Mouse (Mus musculus): ENCODE data around the gene Epb41l1. TPM values are rescaled to one million over a fixed set of nuclear protein-coding genes. Genes with fewer than 3 reads are reported as not detected.
A peak's percentile ranks its signal among the peaks of the same experiment; 100 is the strongest.

The Epb41l1 gene
- polyA plus RNA-seq, 1 experiment from 2014 or later, result 2.1 TPM

DNA sequence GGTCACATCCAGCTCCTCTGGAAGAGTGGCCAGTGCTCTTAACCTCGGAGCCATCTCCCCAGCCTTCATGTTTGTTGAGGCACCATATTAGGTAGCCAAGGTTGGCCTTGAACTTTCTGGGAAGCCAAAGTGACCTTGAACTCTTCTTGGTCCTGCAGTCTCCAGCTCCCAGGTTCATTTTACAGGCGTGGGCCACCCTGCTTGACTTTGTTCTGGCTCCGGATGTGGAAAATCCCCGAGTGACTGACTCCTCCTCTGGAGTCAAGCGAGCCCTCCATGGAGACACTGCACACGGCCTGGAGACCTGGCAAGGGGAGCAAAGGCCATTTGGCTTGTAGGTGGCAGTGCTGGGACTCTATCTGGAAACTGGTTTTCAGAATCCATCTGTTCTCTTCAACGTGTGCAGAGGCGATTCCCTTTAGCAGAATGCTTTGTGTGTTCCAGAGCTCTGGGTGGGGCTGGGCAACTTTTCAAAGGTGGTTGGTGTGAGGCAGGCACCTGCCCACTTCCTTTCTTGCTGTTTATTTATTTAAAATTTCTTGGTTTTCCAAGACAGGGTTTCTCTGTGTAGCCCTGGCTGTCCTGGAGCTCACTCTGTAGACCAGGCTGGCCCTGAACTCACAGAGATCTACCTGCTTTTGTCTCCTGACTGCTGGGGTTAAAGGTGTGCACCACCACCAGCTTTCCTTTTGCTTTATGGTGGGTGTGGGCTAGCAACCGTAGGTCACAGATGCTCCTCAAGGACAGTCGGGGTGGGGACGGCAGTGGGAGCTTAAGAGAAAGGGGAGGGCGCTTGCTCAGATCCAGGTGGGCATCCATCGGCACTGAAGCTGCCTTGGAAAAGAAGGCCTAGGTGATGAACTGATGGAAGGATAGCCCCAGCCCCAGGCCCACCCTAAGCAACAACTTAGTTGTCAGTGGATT is 30.8 kb downstream of the Epb41l1 start:
- Histone ChIP-seq H3K4me1 (replicated peaks; ENCODE audit: control insufficient read depth, insufficient read depth, low read length) (peaks cover 11% of the 10 kb centered on the region), H3K9me3 (ENCODE audit: control insufficient read depth, low read length) (no peaks in the 10 kb centered on the region), H3K9ac (ENCODE audit: low read length) (no peak overlapping the region), H3K4me2 (ENCODE audit: low read depth, low read length) (no peak overlapping the region), H3K36me3 (ENCODE audit: control insufficient read depth, insufficient read depth, low read length) (no peaks in the 10 kb centered on the region), H3K27ac (ENCODE audit: low read length) (no peak overlapping the region), H3K27me3 (ENCODE audit: control insufficient read depth, insufficient read depth, low read depth, low read length) (no peaks in the 10 kb centered on the region), H3K4me3 (ENCODE audit: low read length) (no peak overlapping the region)
- no peak for ATAC-seq (ENCODE audit: low read depth)
- WGBS, result 78% methylated on average over 13 of the region's 13 CpGs

DNA sequence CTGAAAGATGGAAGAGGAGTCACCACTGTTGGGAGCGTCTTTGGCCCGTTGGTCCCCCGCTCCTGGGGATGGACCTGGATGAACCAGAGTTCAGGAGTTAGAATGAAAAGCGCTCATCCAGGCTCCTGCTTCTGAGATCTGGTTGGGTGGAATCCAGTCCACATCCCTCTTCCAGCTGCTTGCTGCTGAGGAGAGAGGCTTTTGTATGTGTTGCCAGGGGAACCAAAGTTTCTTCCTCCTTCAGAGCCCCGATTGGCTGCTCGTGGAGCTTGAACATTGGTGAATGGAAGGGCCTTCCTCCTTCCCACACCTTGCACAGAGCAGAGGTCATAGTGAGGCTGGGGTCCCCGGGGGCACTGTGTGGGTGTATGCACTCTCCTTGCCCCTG is 31.4 kb downstream of the Epb41l1 start:
- Histone ChIP-seq H3K4me1 (replicated peaks; ENCODE audit: control insufficient read depth, insufficient read depth, low read length) (peaks cover 5% of the 10 kb centered on the region), H3K27ac (ENCODE audit: low read length) (no peak overlapping the region), H3K27me3 (ENCODE audit: control insufficient read depth, insufficient read depth, low read depth, low read length) (no peaks in the 10 kb centered on the region), H3K4me3 (ENCODE audit: low read length) (no peak overlapping the region), H3K9me3 (ENCODE audit: control insufficient read depth, low read length) (no peaks in the 10 kb centered on the region), H3K4me2 (ENCODE audit: low read depth, low read length) (no peak overlapping the region), H3K36me3 (ENCODE audit: control insufficient read depth, insufficient read depth, low read length) (no peaks in the 10 kb centered on the region), H3K9ac (ENCODE audit: low read length) (no peak overlapping the region)
- WGBS, result 72% methylated on average over 7 of the region's 7 CpGs
- ATAC-seq (ENCODE audit: low read depth), result no peak

DNA sequence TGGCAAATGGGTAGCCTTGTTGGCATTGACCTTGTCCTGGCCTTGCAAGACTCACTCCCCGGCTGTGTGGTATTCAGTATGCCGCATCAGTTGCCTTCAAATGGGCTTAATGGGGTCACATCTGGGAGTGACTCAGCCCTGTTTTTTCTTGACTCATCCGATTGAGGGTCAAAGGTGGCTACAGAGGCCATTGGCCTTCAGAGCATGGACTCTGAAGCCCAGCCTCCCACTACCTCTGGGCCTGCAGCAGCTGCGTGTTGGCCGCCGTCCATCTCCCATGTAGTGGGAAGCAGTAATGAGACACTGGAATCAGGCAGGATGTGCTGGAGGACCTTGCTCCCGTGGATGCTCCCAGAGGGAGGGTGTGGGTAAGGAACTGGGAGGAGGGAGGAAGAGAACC is 33.1 kb downstream of the Epb41l1 start:
- Histone ChIP-seq H3K27me3 (ENCODE audit: control insufficient read depth, insufficient read depth, low read depth, low read length) (no peaks in the 10 kb centered on the region), H3K9ac (ENCODE audit: low read length) (no peak overlapping the region), H3K4me1 (replicated peaks; ENCODE audit: control insufficient read depth, insufficient read depth, low read length) (no peaks in the 10 kb centered on the region), H3K9me3 (ENCODE audit: control insufficient read depth, low read length) (no peaks in the 10 kb centered on the region), H3K27ac (ENCODE audit: low read length) (no peak overlapping the region), H3K4me3 (ENCODE audit: low read length) (no peak overlapping the region), H3K36me3 (ENCODE audit: control insufficient read depth, insufficient read depth, low read length) (no peaks in the 10 kb centered on the region), H3K4me2 (ENCODE audit: low read depth, low read length) (no peak overlapping the region)
- no peak for ATAC-seq (ENCODE audit: low read depth)
- WGBS, result 59% methylated on average over 7 of the region's 7 CpGs

DNA sequence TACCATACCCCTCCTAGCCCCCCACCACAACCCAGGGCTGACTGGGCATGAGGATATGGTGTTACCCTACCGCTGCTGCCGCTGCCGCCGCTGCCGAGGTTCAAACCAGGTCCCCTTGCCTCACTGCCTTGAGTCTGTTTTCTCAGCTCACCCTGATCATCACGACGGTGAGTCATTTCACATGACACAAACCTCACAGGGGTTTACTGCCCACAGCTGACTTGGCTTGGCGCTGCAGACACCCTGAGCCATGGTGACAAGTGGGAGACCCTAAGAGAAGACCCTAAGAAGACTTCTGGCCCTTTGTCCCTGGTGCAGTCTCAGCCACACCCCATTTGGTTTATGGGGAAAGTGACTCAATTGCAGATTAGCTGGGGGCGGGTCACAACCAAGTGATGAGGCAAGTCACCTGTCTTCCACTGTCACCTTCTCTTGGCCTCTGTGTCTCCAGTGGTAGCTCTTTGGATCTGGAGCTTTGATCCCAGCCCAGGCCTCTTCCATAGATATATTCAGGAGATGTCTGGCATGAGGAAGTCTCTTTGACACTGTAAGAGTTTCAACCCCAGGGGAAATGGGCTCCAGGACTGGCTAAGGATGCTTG is 34.9 kb downstream of the Epb41l1 start:
- Histone ChIP-seq H3K36me3 (ENCODE audit: control insufficient read depth, insufficient read depth, low read length) (no peaks in the 10 kb centered on the region), H3K9ac (ENCODE audit: low read length) (no peak overlapping the region), H3K9me3 (ENCODE audit: control insufficient read depth, low read length) (no peaks in the 10 kb centered on the region), H3K4me1 (replicated peaks; ENCODE audit: control insufficient read depth, insufficient read depth, low read length) (no peaks in the 10 kb centered on the region; the same call in 1 of the 2 replicates), H3K27me3 (ENCODE audit: control insufficient read depth, insufficient read depth, low read depth, low read length) (no peaks in the 10 kb centered on the region), H3K4me2 (ENCODE audit: low read depth, low read length) (no peak overlapping the region), H3K4me3 (ENCODE audit: low read length) (no peak overlapping the region), H3K27ac (ENCODE audit: low read length) (no peak overlapping the region)
- no peak for ATAC-seq (ENCODE audit: low read depth)
- WGBS, result 86% methylated on average over 9 of the region's 9 CpGs

DNA sequence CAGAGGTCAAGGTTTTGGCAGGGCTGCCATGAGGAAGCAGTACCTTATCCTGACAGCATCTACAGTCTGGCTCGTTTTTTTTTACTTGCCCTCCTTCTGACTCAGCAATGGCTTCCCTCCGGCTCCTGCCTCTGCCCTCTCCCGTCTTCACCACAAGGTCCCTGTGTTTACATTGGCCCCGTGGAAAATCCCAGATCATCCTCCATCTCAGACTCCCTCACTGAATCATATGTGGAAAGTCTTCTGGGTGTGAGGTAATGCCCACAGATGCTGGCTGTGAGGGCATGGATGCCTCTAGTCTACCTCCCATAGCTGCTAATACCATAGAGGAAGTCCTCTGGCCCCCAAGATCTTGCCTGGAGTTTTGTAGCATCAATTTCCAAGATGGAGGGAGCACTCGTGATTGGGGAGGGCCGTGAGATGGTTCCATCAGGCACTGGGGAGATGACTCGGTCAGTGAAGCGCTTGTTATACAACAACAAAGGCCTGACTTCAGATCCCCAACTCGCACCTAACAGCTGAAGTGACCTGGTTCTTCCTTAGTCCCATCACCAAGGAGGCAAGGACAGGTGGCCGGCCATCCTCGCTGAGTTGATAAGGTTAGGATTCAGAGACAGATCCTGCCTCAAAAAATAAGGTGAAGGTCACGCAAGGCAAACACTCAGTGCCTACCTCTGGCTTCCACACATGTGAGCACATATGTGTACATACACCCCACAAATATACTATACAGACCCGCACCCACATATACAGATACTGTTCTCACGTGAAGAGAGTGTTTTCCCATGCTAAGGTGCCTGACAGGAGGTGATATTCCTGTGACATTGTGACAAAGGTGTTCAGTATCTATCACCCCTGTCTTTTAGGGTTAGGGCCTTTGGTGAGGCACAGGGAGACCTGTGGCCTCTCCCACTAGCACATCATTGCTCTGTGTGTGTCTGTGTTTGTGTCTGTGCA is 36.0 kb downstream of the Epb41l1 start:
- H3K4me1 ChIP-seq (replicated peaks; ENCODE audit: control insufficient read depth, insufficient read depth, low read length), result no peaks in the 10 kb centered on the region; the same call in 1 of the 2 replicates
- H3K36me3 ChIP-seq (ENCODE audit: control insufficient read depth, insufficient read depth, low read length), result no peaks in the 10 kb centered on the region
- no peaks in the 10 kb centered on the region for H3K27me3 ChIP-seq (ENCODE audit: control insufficient read depth, insufficient read depth, low read depth, low read length)
- no peak overlapping the region for H3K27ac ChIP-seq (ENCODE audit: low read length)
- no peak overlapping the region for H3K9ac ChIP-seq (ENCODE audit: low read length)
- 62% methylated on average over 14 of the region's 14 CpGs for WGBS
- no peaks in the 10 kb centered on the region for H3K9me3 ChIP-seq (ENCODE audit: control insufficient read depth, low read length)
- no peak for ATAC-seq (ENCODE audit: low read depth)
- no peak overlapping the region for H3K4me3 ChIP-seq (ENCODE audit: low read length)
- H3K4me2 ChIP-seq (ENCODE audit: low read depth, low read length), result no peak overlapping the region

DNA sequence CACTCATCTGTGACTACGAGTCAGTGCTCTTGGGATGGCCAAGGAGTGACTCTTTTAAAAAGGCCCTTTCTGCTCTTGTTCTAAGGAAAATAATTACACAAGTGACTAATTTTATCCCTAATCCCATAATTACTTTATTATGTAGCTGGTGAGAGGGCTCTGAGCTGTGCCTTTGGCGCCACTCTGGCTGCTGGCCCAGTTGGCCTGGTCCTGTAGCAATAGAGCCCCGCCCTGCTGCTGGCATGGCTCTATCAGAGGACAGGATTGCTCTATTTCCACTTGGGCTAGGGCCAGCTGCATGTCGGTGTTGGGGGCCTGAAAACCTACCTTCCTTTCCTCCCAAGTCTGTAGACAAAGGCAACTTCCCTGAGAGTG is 36.6 kb downstream of the Epb41l1 start:
- H3K4me1 ChIP-seq (replicated peaks; ENCODE audit: control insufficient read depth, insufficient read depth, low read length), result no peaks in the 10 kb centered on the region; the same call in 1 of the 2 replicates
- 43% methylated on average over 4 of the region's 4 CpGs for WGBS
- H3K36me3 ChIP-seq (ENCODE audit: control insufficient read depth, insufficient read depth, low read length), result no peaks in the 10 kb centered on the region
- no peaks in the 10 kb centered on the region for H3K9me3 ChIP-seq (ENCODE audit: control insufficient read depth, low read length)
- no peak overlapping the region for H3K4me3 ChIP-seq (ENCODE audit: low read length)
- peak; percentile 65 for ATAC-seq (ENCODE audit: low read depth)
- no peak overlapping the region for H3K4me2 ChIP-seq (ENCODE audit: low read depth, low read length)
- H3K9ac ChIP-seq (ENCODE audit: low read length), result no peak overlapping the region
- no peaks in the 10 kb centered on the region for H3K27me3 ChIP-seq (ENCODE audit: control insufficient read depth, insufficient read depth, low read depth, low read length)
- no peak overlapping the region for H3K27ac ChIP-seq (ENCODE audit: low read length)

DNA sequence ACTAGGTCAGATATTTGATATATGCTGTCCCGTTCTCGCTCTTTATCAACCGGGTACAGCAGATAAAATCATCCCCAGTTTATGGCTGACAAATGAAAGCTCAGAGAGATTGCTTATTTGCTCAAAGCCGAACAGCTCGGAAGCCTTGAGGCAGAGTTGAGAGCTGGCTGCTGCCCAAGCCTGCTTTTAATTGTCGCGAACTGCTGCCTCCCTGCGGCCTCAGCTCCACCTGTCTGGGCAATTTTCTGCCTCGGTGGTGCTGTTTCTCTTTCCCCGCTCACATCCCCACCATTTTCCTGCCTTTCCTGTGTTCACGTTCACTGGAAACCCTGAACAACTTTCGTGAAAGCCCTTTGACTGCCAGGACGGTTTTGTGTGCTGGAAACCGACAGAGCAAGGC is 39.8 kb downstream of the Epb41l1 start:
- Histone ChIP-seq H3K27ac (ENCODE audit: low read length) (no peak overlapping the region), H3K36me3 (ENCODE audit: control insufficient read depth, insufficient read depth, low read length) (no peaks in the 10 kb centered on the region), H3K9ac (ENCODE audit: low read length) (no peak overlapping the region), H3K4me2 (ENCODE audit: low read depth, low read length) (no peak overlapping the region), H3K4me3 (ENCODE audit: low read length) (no peak overlapping the region), H3K27me3 (ENCODE audit: control insufficient read depth, insufficient read depth, low read depth, low read length) (no peaks in the 10 kb centered on the region), H3K9me3 (ENCODE audit: control insufficient read depth, low read length) (no peaks in the 10 kb centered on the region), H3K4me1 (replicated peaks; ENCODE audit: control insufficient read depth, insufficient read depth, low read length) (peaks cover 3% of the 10 kb centered on the region; the same call in 1 of the 2 replicates)
- ATAC-seq (ENCODE audit: low read depth), result no peak
- 30% methylated on average over 14 of the region's 14 CpGs for WGBS

DNA sequence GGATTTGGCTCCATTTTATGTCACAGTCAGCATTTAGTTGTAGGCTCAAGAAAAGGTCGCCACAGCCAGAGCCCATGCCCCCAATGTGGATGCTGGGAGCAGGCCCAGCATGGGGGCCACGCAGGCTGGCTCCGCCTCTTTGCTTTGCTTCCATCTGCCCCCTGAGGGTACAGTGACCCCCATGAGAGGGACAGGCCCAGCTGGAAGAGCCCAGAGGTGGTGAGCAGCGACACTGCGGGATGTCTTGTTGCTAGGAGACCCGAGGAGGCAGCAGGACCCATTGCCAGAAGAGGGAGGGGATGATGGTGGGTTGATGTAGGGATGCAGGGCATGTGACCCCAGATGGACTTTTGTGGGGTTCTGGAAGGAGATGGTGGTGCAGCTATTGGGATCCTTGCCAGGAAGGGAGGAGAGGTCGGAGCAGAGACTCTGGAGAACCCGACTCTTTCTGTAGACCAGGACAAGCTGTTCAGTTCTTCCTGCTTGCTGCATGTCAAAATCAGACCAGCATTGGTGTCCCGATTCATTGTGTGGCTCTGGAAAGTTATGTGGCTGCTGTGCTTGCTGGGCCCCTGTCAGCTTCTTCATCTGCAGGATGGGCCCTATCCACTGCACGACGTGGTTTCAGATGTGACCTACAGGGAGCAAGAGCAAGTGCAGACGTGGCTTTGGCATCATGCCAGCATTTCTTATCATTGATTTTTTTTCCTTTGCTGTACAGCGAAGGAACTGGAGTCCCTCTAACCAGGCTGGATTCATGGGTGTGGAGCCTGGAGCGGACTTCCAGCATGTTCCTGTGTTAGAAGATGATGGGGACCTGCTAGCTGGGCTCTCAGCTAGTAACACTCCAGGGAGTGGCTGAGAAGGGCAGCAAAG is 41.7 kb downstream of the Epb41l1 start:
- Histone ChIP-seq H3K4me2 (ENCODE audit: low read depth, low read length) (no peak overlapping the region), H3K27me3 (ENCODE audit: control insufficient read depth, insufficient read depth, low read depth, low read length) (no peaks in the 10 kb centered on the region), H3K9ac (ENCODE audit: low read length) (no peak overlapping the region), H3K36me3 (ENCODE audit: control insufficient read depth, insufficient read depth, low read length) (no peaks in the 10 kb centered on the region), H3K4me3 (ENCODE audit: low read length) (no peak overlapping the region), H3K27ac (ENCODE audit: low read length) (no peak overlapping the region), H3K9me3 (ENCODE audit: control insufficient read depth, low read length) (no peaks in the 10 kb centered on the region), H3K4me1 (replicated peaks; ENCODE audit: control insufficient read depth, insufficient read depth, low read length) (peaks cover 3% of the 10 kb centered on the region; the same call in 1 of the 2 replicates)
- peak; percentile 38; the same call in 1 of the 2 replicates for ATAC-seq (ENCODE audit: low read depth)
- WGBS, result 31% methylated on average over 14 of the region's 14 CpGs
